Mouse (Mus musculus) embryonic facial prominence, embryonic 14.5 days (tissue): ENCODE measurements at regions not wholly inside any gene's neighbourhood (a gene's known extent, or its start where the extent isn't known, plus 50 kb on each side); places are given as distances from the start of the nearest gene placed in this dataset.

Experiments
- ATAC-seq: fragments of 200-750 bp; cut with Nextera tagmentation; 2 replicates; pipeline ENCODE4 v1.8.0; 2017; ENCODE audit warnings: low read depth, moderate number of reproducible peaks, moderate TSS enrichment
- DNase-seq: peaks from one replicate; pipeline ENCODE4 v3.0.0-alpha.2; 2015; ENCODE audit warnings: low spot score
- H3K27ac ChIP-seq: fragments of 300-500 bp; sonication (generic); replicated peaks from 2 replicates; pipeline ENCODE4 v1.5.1; 2014; ENCODE audit warnings: low read depth, mild to moderate bottlenecking, low read length, moderate library complexity
- H3K27me3 ChIP-seq: fragments of 300-500 bp; sonication (generic); replicated peaks from 2 replicates; pipeline ENCODE4 v1.6.1; 2014; ENCODE audit warnings: low read length; ENCODE audit not compliant: control insufficient read depth, insufficient read depth
- H3K36me3 ChIP-seq: fragments of 300-500 bp; sonication (generic); 2 replicates; pipeline ENCODE4 v1.6.1; 2014; ENCODE audit warnings: low read length, mixed read lengths; ENCODE audit not compliant: control insufficient read depth, insufficient read depth
- H3K4me1 ChIP-seq: fragments of 300-500 bp; sonication (generic); 2 replicates; pipeline ENCODE4 v1.6.1; 2014; ENCODE audit warnings: antibody characterized with exemption, low read length; ENCODE audit not compliant: control insufficient read depth, insufficient read depth
- H3K4me2 ChIP-seq: fragments of 300-500 bp; sonication (generic); 2 replicates; pipeline ENCODE4 v1.6.1; 2014; ENCODE audit warnings: low read depth, mild to moderate bottlenecking, low read length, moderate library complexity, mixed read lengths
- H3K4me3 ChIP-seq: fragments of 300-500 bp; sonication (generic); 2 replicates; pipeline ENCODE4 v1.5.1; 2014; ENCODE audit warnings: low read depth, mild to moderate bottlenecking, low read length
- H3K9ac ChIP-seq: fragments of 300-500 bp; sonication (generic); 2 replicates; pipeline ENCODE4 v1.6.1; 2014; ENCODE audit warnings: low read depth, mild to moderate bottlenecking, low read length, moderate library complexity, mixed read lengths
- H3K9me3 ChIP-seq: fragments of 300-500 bp; sonication (generic); 2 replicates; pipeline ENCODE4 v1.6.1; 2016; ENCODE audit warnings: low read length; ENCODE audit not compliant: control insufficient read depth
- WGBS: fragments of 180-500 bp; shearing (Covaris S2); extraction: QIAGEN DNeasy Blood & Tissue Kit; methylation state at CpG from one replicate; pipeline ENCODE4 v1.1.7; 2014; 5-methylcytosine and 5-hydroxymethylcytosine counted together

DNA sequence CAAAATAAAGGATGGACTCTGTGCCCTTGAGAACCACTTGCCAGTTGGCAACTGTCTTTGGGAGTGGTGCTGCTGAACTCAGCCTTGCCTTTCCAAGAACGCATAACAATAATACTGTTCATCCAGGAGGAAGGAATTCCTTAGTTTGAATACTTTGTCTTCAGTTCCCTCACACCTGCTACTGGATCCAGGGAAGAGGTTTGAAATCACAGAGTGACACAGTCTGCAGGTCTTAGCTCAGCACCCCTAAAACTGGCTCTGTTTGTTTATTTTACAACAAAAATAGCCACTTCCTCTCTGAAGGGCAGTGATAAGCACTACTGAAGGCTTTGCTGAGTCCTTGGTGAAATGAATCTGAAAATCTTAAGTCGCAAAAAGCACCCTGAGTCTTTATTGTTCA, 703.1 kb upstream of the Marcks start:
- H3K27me3 ChIP-seq, result no peaks in the 10 kb centered on the region
- H3K4me1 ChIP-seq, result no peaks in the 10 kb centered on the region
- H3K9ac ChIP-seq, result no peak overlapping the region
- H3K4me2 ChIP-seq, result no peak overlapping the region
- WGBS, result 63% methylated on average over 2 of the region's 2 CpGs
- ATAC-seq (no peak), DNase-seq (peak; percentile 4)
- H3K9me3 ChIP-seq, result no peaks in the 10 kb centered on the region
- no peaks in the 10 kb centered on the region for H3K36me3 ChIP-seq
- no peak overlapping the region for H3K4me3 ChIP-seq
- H3K27ac ChIP-seq, result no peak overlapping the region

DNA sequence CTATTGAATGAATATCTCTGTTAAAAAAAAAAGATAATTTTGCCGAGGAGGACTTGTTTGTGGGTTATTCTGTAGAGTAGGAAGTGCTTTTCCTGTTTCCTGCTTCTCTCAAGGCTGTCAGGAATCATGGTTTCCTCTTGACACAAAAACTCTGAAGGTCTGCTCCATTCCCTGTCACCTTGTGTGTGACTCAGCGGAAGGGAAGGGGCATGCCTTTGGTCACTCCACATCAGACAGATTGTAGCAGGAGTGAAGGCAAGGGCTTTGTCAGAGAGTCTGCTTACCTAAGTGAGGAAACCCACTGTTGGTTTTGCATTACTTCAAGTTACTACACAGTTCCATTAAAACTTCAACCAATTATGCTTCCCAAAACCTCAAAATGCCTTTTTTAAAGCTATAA, 699.0 kb upstream of the Marcks start:
- no peak for DNase-seq

DNA sequence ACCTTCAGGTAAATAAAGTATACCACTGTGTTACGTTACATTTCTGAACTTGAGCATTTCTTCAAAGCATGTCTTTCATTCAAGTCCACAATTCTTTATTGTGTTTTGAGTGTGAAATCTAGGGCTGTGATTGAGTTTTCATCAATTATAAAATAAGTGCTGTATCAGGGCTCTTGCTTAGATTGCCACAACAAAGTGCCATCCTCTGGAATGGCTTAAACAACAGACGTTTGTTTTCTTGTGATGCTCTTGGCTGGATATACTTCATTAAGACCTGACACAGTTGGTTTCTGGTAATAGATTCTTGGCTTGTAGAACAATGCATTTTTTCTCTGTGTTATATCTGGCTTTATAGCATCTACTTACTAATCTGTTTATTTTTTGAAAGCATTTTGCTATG, 674.3 kb upstream of the Marcks start:
- ATAC-seq (no peak), DNase-seq (no peak)
- H3K27ac ChIP-seq, result no peak overlapping the region
- 69% methylated on average over 2 of the region's 2 CpGs for WGBS
- H3K4me2 ChIP-seq, result no peak overlapping the region
- no peaks in the 10 kb centered on the region for H3K27me3 ChIP-seq
- no peaks in the 10 kb centered on the region for H3K4me1 ChIP-seq
- no peak overlapping the region for H3K4me3 ChIP-seq
- no peaks in the 10 kb centered on the region for H3K9me3 ChIP-seq
- H3K36me3 ChIP-seq, result no peaks in the 10 kb centered on the region
- no peak overlapping the region for H3K9ac ChIP-seq

More for the DNA sequence above, 699.0 kb upstream of the Marcks start:
- Histone ChIP-seq H3K27ac (no peak overlapping the region), H3K4me1 (no peaks in the 10 kb centered on the region), H3K4me2 (no peak overlapping the region), H3K9ac (no peak overlapping the region), H3K4me3 (no peak overlapping the region), H3K36me3 (no peaks in the 10 kb centered on the region), H3K9me3 (no peaks in the 10 kb centered on the region), H3K27me3 (no peaks in the 10 kb centered on the region)
- no peak for ATAC-seq
- WGBS, result 61% methylated on average over 2 of the region's 2 CpGs

DNA sequence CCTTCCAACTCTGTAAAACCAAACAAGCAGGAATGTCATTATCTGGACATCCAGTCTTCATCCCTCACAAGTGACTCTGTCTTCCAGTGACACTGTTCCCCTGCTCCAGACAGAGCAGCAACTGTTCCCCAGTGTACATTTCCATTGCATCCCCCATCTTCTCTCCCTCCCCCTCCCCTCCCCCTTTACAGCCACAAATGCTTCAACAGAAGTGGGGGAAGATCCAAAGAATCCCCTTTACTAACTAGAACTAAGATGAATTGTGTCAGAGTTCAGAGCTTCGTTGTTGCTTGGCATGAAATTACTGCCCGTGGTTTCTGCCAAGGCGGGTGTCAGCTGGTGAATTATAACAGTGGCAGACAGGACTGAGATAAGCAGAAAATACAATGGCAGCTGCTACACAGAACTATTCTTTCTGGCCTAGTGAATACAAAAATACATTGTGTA, 673.7 kb upstream of the Marcks start:
- Histone ChIP-seq H3K4me1 (no peaks in the 10 kb centered on the region), H3K9ac (no peak overlapping the region), H3K27ac (no peak overlapping the region), H3K27me3 (no peaks in the 10 kb centered on the region), H3K4me2 (no peak overlapping the region), H3K9me3 (no peaks in the 10 kb centered on the region), H3K4me3 (no peak overlapping the region), H3K36me3 (no peaks in the 10 kb centered on the region)
- WGBS, result 31% methylated on average over 3 of the region's 3 CpGs
- DNase-seq, result peak; percentile 59
- ATAC-seq, result peak; percentile 22; the same call in 1 of the 2 replicates

DNA sequence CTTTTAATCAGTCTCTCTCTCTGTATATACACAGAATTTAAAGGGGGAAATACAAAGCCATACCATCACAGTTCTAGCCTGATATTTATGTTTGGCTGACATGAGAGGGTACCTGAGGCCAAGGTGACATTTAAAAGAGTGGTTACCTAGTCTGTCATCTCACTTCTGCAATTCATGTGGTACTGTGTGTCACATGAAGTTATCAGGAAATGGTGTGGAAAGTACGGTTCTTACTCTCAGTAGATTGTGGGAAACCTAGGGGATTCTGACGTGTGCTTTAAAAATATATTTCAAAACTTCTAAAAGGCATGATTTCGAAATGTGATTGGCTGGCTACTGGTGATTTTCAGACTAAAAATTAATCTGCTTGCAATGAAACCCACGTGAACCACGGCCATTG, 673.1 kb upstream of the Marcks start:
- 80% methylated on average over 5 of the region's 5 CpGs for WGBS
- no peaks in the 10 kb centered on the region for H3K9me3 ChIP-seq
- H3K4me2 ChIP-seq, result no peak overlapping the region
- no peak for ATAC-seq
- no peaks in the 10 kb centered on the region for H3K36me3 ChIP-seq
- H3K9ac ChIP-seq, result no peak overlapping the region
- H3K27ac ChIP-seq, result no peak overlapping the region
- H3K4me1 ChIP-seq, result no peaks in the 10 kb centered on the region
- H3K27me3 ChIP-seq, result no peaks in the 10 kb centered on the region
- H3K4me3 ChIP-seq, result no peak overlapping the region
- DNase-seq, result no peak

DNA sequence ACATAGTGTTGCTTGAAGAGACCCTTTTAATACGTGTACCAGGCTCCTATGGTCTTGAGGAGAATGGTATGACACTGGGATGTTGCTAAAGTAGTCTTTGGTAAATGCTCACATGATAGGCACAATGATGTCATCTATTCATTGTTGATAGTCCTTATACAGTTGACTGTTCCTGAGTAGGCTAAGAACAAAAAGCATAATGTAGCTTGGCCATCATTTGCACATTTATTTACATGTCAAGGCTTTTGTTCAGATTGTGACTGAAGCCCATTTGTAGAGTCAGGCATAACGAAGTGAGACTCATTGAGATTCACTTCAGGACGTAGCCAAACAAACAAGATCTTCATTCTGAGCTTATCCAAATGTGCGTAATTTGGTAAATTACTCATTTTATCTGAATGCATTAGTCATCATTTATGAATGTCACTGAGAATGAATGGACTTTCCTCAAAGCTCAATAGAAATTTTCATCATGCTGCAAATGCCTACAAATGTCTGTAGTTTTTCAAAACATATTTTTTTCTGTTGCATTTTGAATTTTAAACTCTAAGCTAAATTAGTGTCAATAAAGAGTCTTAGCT, 664.6 kb upstream of the Marcks start:
- Histone ChIP-seq H3K4me1 (no peaks in the 10 kb centered on the region), H3K27ac (no peak overlapping the region), H3K4me2 (no peak overlapping the region), H3K27me3 (no peaks in the 10 kb centered on the region), H3K36me3 (no peaks in the 10 kb centered on the region), H3K9ac (no peak overlapping the region), H3K9me3 (no peaks in the 10 kb centered on the region), H3K4me3 (no peak overlapping the region)
- WGBS, result 78% methylated on average over 4 of the region's 4 CpGs
- ATAC-seq, result no peak
- no peak for DNase-seq

DNA sequence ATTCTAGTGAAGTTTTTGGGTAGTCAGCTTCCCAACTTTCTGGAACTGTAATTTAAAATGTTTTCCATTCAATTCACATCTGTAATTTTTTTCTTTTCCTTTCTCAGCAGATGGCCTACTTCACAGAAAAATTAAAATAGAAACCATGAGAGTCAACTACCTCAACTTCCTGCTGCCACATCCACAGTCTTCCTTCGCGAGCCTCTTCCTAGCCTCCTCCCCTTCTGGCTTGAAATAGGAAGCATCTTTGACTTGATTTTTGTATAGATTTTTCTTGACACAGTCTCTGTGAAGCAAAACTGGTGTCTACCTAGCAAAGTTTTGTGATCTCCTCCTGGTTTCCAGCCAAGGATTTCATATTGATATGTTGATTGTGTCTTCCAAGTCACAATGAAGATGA, 660.7 kb upstream of the Marcks start:
- 78% methylated on average over 2 of the region's 2 CpGs for WGBS
- 0 out of 2 replicates have a peak overlapping the region, but pooled peaks have one; percentile 39 for H3K27ac ChIP-seq

DNA sequence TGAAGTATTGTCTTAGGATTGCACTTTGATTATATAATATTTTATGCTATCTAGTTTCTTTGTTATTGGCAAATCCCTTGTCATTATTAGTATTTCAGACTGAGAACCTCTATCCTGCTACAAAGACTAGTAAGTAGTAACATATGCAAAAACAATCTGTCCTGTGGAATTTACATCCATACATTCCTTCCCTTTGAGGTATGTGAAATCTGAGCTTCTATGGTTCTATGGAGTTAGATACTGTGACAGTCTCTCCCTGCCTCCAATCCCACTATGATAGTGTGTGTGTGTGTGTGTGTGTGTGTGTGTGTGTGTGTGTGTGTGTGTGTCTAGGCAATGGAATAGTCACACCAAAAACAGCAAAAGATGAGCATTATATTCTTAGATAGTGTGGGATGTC, 659.6 kb upstream of the Marcks start:
- H3K27ac ChIP-seq, result peak overlapping the region; percentile 55; the same call in 1 of the 2 replicates
- DNase-seq, result peak; percentile 75
- H3K9me3 ChIP-seq, result no peaks in the 10 kb centered on the region
- no peaks in the 10 kb centered on the region for H3K27me3 ChIP-seq
- no peaks in the 10 kb centered on the region for H3K36me3 ChIP-seq
- no peak overlapping the region for H3K4me2 ChIP-seq
- no peak overlapping the region for H3K4me3 ChIP-seq
- ATAC-seq, result peak; percentile 60; the same call in 1 of the 2 replicates
- H3K4me1 ChIP-seq, result peaks cover 3% of the 10 kb centered on the region; the same call in 1 of the 2 replicates
- H3K9ac ChIP-seq, result no peak overlapping the region

More for the DNA sequence above, 660.7 kb upstream of the Marcks start:
- no peaks in the 10 kb centered on the region for H3K36me3 ChIP-seq
- no peaks in the 10 kb centered on the region for H3K9me3 ChIP-seq
- no peak overlapping the region for H3K4me3 ChIP-seq
- H3K4me1 ChIP-seq, result peaks cover 3% of the 10 kb centered on the region; the same call in 1 of the 2 replicates
- no peak overlapping the region for H3K9ac ChIP-seq
- ATAC-seq, result no peak
- H3K27me3 ChIP-seq, result no peaks in the 10 kb centered on the region
- H3K4me2 ChIP-seq, result no peak overlapping the region
- no peak for DNase-seq

DNA sequence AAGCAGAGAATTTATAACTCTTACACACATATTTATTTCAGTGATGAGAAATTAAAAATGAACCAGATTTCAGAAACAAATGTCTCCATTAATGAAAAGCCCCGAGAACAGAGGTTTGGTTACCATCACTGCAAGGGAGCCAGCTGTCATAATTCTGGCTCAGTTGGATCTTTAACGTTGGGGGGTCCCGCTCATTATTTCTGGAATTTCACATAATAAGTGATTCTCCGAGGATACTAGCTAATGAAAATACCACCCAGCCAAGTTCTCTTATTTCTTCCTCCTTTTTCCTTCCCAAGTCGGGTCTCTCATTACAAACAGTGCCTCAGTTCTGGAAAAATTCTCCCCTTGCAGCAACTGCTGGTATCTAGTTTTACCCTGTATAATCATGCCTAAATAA, 659.0 kb upstream of the Marcks start:
- H3K4me1 ChIP-seq, result peaks cover 3% of the 10 kb centered on the region; the same call in 1 of the 2 replicates
- 30% methylated on average over 5 of the region's 5 CpGs for WGBS
- DNase-seq, result peak; percentile 72
- no peaks in the 10 kb centered on the region for H3K9me3 ChIP-seq
- no peak overlapping the region for H3K4me2 ChIP-seq
- H3K4me3 ChIP-seq, result no peak overlapping the region
- no peaks in the 10 kb centered on the region for H3K36me3 ChIP-seq
- H3K27me3 ChIP-seq, result no peaks in the 10 kb centered on the region
- no peak overlapping the region for H3K9ac ChIP-seq
- ATAC-seq, result no peak
- H3K27ac ChIP-seq, result peak overlapping the region; percentile 55
